Mouse (Mus musculus): ENCODE measurements around the gene Chrnb2. TPM values are rescaled to one million over a fixed set of nuclear protein-coding genes. Genes with fewer than 3 reads are reported as not detected.

The Chrnb2 gene
- polyA plus RNA-seq, 1 experiment from 2014 or later = 0.56 TPM

DNA sequence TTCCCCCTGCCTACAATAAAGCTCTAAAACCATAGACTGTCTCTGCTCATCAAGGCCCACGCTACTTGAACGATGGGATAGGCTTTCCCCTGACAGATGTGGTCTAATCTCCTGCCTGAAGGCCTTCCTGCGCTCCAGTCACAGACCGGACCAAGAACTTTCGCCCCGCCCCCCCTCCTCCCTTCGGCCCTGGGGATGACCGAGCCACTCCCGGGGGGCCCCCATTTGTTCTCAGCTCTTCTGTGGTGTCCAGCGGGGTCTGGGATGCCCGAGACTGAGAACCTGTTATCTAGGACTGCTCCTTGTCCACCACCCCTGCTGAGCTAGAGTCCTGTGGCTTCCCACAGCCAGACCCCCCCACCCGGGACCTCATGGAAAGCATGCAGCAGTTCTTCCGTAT is 35.0 kb upstream of the Chrnb2 start:
- no peak for DNase-seq (ENCODE audit: low spot score)
- no peaks in the 10 kb centered on the region for H3K27me3 ChIP-seq (ENCODE audit: low read depth, poor library complexity, severe bottlenecking)
- H3K27ac ChIP-seq = peak overlapping the region; percentile 64
- no peaks in the 10 kb centered on the region for H3K9me3 ChIP-seq (replicated peaks)
- H3K4me1 ChIP-seq = peaks cover 6% of the 10 kb centered on the region
- H3K36me3 ChIP-seq = no peaks in the 10 kb centered on the region
- WGBS = 4% methylated on average over 13 of the region's 13 CpGs
- peak overlapping the region; percentile 30 for H3K4me3 ChIP-seq

- peaks cover 6% of the 10 kb centered on the region for H3K4me1 ChIP-seq
- 86% methylated on average over 3 of the region's 3 CpGs for WGBS
- H3K27ac ChIP-seq = no peak overlapping the region
- no peak for DNase-seq (ENCODE audit: low spot score)
- no peaks in the 10 kb centered on the region for H3K9me3 ChIP-seq (replicated peaks)
- H3K4me3 ChIP-seq = no peak overlapping the region
- H3K27me3 ChIP-seq (ENCODE audit: low read depth, poor library complexity, severe bottlenecking) = no peaks in the 10 kb centered on the region
- no peaks in the 10 kb centered on the region for H3K36me3 ChIP-seq
Measured at GRCm38 (mm10) chr3:89798518-89798917, 34.1 kb upstream of the Chrnb2 start.

DNA sequence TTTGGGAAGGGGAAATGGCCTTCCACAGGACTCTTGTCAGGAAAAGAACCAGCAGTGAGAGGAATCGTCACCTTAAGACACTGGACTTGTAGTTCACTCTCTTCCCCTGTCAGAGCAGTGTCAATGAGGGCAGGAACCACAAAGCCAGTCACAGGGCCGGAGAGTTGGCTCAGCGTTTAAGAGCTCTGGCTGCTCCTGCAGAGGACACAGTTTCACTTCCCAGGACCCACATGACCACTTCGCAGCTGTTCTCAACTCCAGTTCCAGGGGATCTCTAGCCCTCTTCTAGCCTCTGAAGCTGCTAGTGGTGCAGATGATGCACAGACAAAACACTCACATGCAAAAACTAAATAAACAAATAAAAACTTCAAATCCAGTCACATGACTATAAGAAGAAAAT is 31.9 kb upstream of the Chrnb2 start:
- Histone ChIP-seq H3K9me3 (replicated peaks) (no peaks in the 10 kb centered on the region), H3K4me1 (peaks cover 6% of the 10 kb centered on the region), H3K27ac (no peak overlapping the region), H3K36me3 (no peaks in the 10 kb centered on the region), H3K27me3 (ENCODE audit: low read depth, poor library complexity, severe bottlenecking) (no peaks in the 10 kb centered on the region), H3K4me3 (no peak overlapping the region)
- 49% methylated on average over 4 of the region's 4 CpGs for WGBS
- no peak for DNase-seq (ENCODE audit: low spot score)

DNA sequence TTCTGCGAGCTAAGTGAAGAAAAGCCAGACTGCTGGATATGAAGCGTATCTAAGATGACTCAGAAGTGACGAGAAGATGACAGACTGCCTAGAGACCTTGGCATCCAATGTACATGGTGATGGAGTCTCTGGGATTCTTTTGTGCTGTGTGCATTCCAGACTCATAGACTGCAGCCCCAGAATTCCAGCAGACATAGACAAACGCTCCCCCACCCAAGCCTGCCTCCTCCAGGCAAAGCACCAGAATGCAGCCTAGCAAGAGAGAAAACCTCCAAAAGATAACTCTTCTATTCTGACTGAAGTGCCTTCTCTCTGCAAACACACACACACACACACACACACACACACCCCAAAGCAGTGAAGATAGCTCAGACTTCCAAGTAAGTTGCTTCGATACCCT is 31.3 kb upstream of the Chrnb2 start:
- H3K9me3 ChIP-seq (replicated peaks) = no peaks in the 10 kb centered on the region
- WGBS = 87% methylated on average over 5 of the region's 5 CpGs
- peaks cover 6% of the 10 kb centered on the region for H3K4me1 ChIP-seq
- no peak overlapping the region for H3K27ac ChIP-seq
- H3K4me3 ChIP-seq = no peak overlapping the region
- H3K36me3 ChIP-seq = no peaks in the 10 kb centered on the region
- no peak for DNase-seq (ENCODE audit: low spot score)
- no peaks in the 10 kb centered on the region for H3K27me3 ChIP-seq (ENCODE audit: low read depth, poor library complexity, severe bottlenecking)

GRCm38 (mm10) chr3:89794616-89795015 is 30.2 kb upstream of the Chrnb2 start:
- Histone ChIP-seq H3K27ac (no peak overlapping the region), H3K36me3 (no peaks in the 10 kb centered on the region), H3K27me3 (ENCODE audit: low read depth, poor library complexity, severe bottlenecking) (no peaks in the 10 kb centered on the region), H3K4me1 (peaks cover 5% of the 10 kb centered on the region), H3K9me3 (replicated peaks) (no peaks in the 10 kb centered on the region), H3K4me3 (no peak overlapping the region)
- WGBS = 75% methylated on average over 2 of the region's 2 CpGs
- no peak for DNase-seq (ENCODE audit: low spot score)

GRCm38 (mm10) chr3:89788680-89789352 is 24.4 kb upstream of the Chrnb2 start:
- H3K27me3 ChIP-seq (ENCODE audit: low read depth, poor library complexity, severe bottlenecking) = no peaks in the 10 kb centered on the region

GRCm38 (mm10) chr3:89786275-89786674 is 21.8 kb upstream of the Chrnb2 start:
- peaks cover 26% of the 10 kb centered on the region for H3K36me3 ChIP-seq
- DNase-seq (ENCODE audit: low spot score) = no peak
- H3K4me1 ChIP-seq = peaks cover 10% of the 10 kb centered on the region
- no peaks in the 10 kb centered on the region for H3K27me3 ChIP-seq (ENCODE audit: low read depth, poor library complexity, severe bottlenecking)
- no peaks in the 10 kb centered on the region for H3K9me3 ChIP-seq (replicated peaks)
- no peak overlapping the region for H3K4me3 ChIP-seq
- 72% methylated on average over 6 of the region's 6 CpGs for WGBS
- no peak overlapping the region for H3K27ac ChIP-seq

More at GRCm38 (mm10) chr3:89788680-89789352, 24.4 kb upstream of the Chrnb2 start:
- WGBS = 79% methylated on average over 16 of the region's 16 CpGs
- no peaks in the 10 kb centered on the region for H3K9me3 ChIP-seq (replicated peaks)
- no peak overlapping the region for H3K27ac ChIP-seq
- DNase-seq (ENCODE audit: low spot score) = peak; percentile 27
- peaks cover under 1% of the 10 kb centered on the region; the same call in 1 of the 2 replicates for H3K36me3 ChIP-seq
- peaks cover 10% of the 10 kb centered on the region for H3K4me1 ChIP-seq
- H3K4me3 ChIP-seq = no peak overlapping the region

GRCm38 (mm10) chr3:89784991-89785753 is 20.7 kb upstream of the Chrnb2 start:
- 24% methylated on average over 11 of the region's 11 CpGs for WGBS
- peak overlapping the region; percentile 61; the same call in 1 of the 2 replicates for H3K27ac ChIP-seq
- peaks cover 10% of the 10 kb centered on the region for H3K4me1 ChIP-seq
- no peaks in the 10 kb centered on the region for H3K27me3 ChIP-seq (ENCODE audit: low read depth, poor library complexity, severe bottlenecking)
- peak; percentile 56 for DNase-seq (ENCODE audit: low spot score)
- H3K4me3 ChIP-seq = no peak overlapping the region
- H3K36me3 ChIP-seq = peaks cover 37% of the 10 kb centered on the region
- no peaks in the 10 kb centered on the region for H3K9me3 ChIP-seq (replicated peaks)

- Histone ChIP-seq H3K9me3 (replicated peaks) (no peaks in the 10 kb centered on the region), H3K4me1 (peaks cover 10% of the 10 kb centered on the region), H3K36me3 (peaks cover 73% of the 10 kb centered on the region), H3K27me3 (ENCODE audit: low read depth, poor library complexity, severe bottlenecking) (no peaks in the 10 kb centered on the region), H3K27ac (no peak overlapping the region), H3K4me3 (no peak overlapping the region)
- no peak for DNase-seq (ENCODE audit: low spot score)
- WGBS = 89% methylated on average over 5 of the region's 5 CpGs
Measured at GRCm38 (mm10) chr3:89781640-89782039, 17.2 kb upstream of the Chrnb2 start.

DNA sequence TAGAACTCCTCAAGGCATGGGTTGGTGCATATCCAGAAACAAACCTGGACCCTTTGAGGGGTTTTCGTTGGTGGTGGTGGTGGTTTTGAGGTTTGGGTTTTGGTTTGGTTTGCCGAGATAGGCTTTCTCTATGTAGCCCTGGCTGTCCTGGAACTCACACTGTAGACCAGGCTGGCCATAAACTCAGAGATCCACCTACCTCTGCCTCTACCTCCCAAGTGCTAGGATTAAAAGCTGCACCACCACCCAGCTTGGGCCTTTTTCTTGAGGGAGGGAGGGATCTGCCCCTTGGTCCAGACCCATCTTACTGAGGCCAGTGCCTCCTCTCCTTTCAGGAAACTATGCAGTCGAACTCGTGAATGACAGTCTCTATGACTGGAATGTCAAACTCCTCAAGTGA is 15.7 kb upstream of the Chrnb2 start:
- no peak for DNase-seq (ENCODE audit: low spot score)
- Histone ChIP-seq H3K27me3 (ENCODE audit: low read depth, poor library complexity, severe bottlenecking) (no peaks in the 10 kb centered on the region), H3K36me3 (peaks cover 88% of the 10 kb centered on the region), H3K27ac (no peak overlapping the region), H3K4me3 (no peak overlapping the region), H3K9me3 (replicated peaks) (no peaks in the 10 kb centered on the region), H3K4me1 (peaks cover 14% of the 10 kb centered on the region)
- 88% methylated on average over 4 of the region's 4 CpGs for WGBS

DNA sequence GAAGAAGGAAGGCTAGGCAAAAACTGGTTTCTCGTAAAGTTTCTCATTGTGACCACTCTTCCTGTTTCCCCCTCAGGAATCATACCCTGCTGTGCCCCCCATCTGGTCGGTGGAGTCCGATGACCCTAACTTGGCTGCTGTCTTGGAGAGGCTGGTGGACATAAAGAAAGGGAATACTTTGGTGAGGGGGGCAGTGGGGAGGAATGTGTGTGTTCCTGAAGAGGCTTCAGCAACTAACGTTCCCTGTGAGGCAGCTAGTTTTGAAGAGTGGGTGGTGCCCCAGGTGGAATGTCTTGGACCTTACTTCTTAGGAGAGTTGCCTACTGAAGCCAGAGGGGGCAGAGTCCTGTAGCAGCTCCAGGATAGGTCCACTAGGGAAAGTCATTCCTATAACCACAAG is 11.6 kb upstream of the Chrnb2 start:
- Histone ChIP-seq H3K36me3 (peaks cover 61% of the 10 kb centered on the region), H3K27ac (no peak overlapping the region), H3K9me3 (replicated peaks) (no peaks in the 10 kb centered on the region), H3K4me1 (peaks cover 38% of the 10 kb centered on the region), H3K27me3 (ENCODE audit: low read depth, poor library complexity, severe bottlenecking) (no peaks in the 10 kb centered on the region), H3K4me3 (no peak overlapping the region)
- DNase-seq (ENCODE audit: low spot score) = no peak
- 89% methylated on average over 4 of the region's 4 CpGs for WGBS

DNA sequence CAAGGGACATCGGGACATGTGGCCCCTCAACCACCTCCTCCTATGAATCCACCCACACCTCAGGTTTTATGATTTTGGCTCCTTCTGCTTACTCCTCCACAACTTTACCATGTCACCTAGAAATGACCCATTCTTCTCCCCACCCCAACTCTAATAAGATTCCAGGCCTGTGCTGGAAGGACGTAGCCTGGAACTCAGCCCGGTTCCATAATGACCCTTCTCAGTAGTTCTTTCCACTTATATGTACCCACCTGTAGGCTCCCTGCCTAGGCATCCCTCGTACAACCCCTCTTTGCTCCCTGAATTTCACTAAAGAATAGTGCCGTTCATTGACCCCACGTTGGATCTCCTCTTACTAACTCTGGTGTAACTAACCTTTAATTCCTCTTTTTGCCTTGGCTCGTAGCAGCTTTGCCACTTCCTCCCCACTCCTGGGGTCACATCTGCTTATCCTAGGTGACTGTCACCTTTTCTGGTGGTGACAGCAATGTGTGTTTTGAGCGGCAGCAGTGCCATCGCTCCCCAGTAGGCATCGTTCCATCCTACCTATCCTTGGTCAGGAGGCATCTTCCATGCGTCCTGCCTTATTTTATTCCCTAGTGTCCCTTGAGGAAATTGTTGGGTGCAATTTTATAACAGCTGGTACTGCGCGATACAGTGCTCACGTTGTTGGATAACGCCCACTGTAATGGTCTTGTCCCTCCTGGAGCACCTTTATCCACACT is 10.0 kb upstream of the Chrnb2 start:
- H3K27me3 ChIP-seq (ENCODE audit: low read depth, poor library complexity, severe bottlenecking) = no peaks in the 10 kb centered on the region
- H3K9me3 ChIP-seq (replicated peaks) = no peaks in the 10 kb centered on the region
- WGBS = 55% methylated on average over 15 of the region's 15 CpGs
- no peak for DNase-seq (ENCODE audit: low spot score)
- peaks cover 38% of the 10 kb centered on the region for H3K4me1 ChIP-seq
- peak overlapping the region; percentile 89 for H3K4me3 ChIP-seq
- H3K27ac ChIP-seq = peak overlapping the region; percentile 99
- H3K36me3 ChIP-seq = peaks cover 44% of the 10 kb centered on the region

DNA sequence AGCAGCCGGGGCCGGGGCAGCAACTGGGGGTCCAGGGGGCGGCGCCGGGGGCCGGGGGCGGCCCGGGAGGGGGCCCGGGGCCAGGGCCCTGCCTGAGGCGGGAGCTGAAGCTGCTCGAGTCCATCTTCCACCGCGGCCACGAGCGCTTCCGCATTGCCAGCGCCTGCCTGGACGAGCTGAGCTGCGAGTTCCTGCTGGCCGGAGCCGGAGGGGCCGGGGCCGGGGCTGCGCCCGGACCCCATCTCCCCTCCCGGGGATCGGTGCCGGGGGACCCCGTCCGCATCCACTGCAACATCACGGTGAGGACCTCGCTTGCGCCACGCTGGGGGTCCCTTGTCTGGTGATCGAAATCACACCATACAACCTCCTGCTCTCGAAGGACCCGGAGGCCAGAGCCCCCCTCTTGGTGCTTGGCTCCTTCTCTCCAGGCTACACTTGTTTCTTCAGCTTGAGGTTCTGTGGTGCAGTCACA is 9.3 kb upstream of the Chrnb2 start:
- Histone ChIP-seq H3K4me3 (peak overlapping the region; percentile 89), H3K36me3 (peaks cover 38% of the 10 kb centered on the region), H3K27me3 (ENCODE audit: low read depth, poor library complexity, severe bottlenecking) (no peaks in the 10 kb centered on the region), H3K9me3 (replicated peaks) (no peaks in the 10 kb centered on the region), H3K27ac (peak overlapping the region; percentile 99), H3K4me1 (peaks cover 38% of the 10 kb centered on the region)
- under 1% methylated on average over 37 of the region's 37 CpGs for WGBS
- peak; percentile 66 for DNase-seq (ENCODE audit: low spot score)

Data from limb, embryonic 10.5 days (tissue).